Mouse (Mus musculus): ENCODE measurements around the gene Pbrm1. TPM values are rescaled to one million over a fixed set of nuclear protein-coding genes. Genes with fewer than 3 reads are reported as not detected.

Gene Pbrm1
- total RNA-seq, 2 experiments from 2014 or later: 49.9 to 53.8 TPM

DNA sequence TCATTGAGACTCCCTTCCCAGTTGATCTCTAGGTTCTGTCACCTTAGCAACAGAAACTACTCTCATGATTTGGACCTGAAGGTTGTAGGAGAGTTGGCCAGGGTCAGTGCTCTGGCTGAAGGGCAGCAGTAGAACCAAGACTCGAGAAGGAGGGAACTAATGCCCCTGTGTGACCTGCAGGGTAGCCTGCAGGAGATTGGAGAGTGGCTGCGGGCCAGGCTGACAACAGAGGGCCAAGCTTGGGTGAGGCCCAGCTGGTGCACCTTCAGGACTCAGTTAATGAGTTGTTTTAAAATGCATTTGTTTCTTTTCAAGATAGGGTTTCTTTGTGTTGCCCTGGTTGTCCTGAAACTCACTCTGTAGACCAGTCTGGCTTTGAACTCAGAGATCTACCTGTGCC lies 146.1 kb downstream of the Pbrm1 start:
- intact Hi-C loops (cut with DNase I): no loop called here

DNA sequence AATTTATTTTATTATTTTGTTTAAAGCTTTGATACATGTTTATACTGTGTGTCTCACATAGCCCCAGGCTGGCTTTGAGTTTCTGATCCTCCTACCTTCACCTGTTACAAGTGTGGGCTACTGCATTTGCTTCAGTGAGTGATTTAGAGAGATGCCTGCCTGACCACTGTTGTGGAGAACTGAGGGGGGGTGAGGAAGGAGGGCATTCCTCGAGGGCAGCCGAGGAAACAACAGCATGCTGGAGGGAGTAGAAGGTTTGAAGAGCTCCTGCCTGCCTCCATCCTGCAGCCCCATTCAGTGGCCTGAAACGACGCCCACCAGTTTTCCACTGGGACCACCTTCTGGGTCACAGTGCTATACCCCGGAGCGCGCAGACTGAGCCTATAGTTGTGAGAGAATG lies 146.5 kb downstream of the Pbrm1 start:
- DNase-seq: no peak
- intact Hi-C loops (cut with DNase I): no loop called here

More for the DNA sequence above, 146.1 kb downstream of the Pbrm1 start:
- DNase-seq: no peak

DNA sequence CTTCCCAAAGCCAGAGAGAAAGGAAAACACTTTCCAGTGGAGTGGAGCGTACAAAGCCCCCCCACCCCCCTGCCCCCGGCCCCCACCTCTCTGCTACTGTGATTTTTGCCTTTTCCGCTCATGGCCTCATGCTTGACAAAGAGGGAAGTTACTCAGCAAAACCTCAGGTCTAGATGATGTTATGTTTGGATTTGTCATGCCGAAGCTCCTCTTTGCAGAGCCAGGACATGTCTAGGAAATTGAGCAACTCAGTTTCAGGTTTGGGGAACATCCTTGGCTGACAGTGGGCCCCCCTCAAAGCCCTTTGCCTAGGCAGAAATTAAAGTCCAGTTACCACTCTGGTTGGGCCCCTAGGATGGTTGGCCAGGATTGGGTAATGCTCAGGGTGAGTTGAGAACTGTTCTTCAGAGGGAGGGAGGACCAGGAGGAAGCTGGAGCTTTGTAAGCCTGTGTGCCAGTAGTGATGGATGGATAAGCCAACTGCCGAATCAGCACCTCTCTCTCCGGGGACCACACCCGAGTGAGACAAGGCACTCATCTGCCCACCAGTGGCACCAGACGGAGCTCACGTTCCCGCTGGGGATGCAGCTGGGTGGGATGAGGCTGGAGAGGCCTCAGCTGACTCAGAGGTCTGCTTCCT lies 147.2 kb downstream of the Pbrm1 start:
- peak in 1 of 2 experiments; percentile 43 for DNase-seq
- intact Hi-C loops (cut with DNase I): no loop called here

DNA sequence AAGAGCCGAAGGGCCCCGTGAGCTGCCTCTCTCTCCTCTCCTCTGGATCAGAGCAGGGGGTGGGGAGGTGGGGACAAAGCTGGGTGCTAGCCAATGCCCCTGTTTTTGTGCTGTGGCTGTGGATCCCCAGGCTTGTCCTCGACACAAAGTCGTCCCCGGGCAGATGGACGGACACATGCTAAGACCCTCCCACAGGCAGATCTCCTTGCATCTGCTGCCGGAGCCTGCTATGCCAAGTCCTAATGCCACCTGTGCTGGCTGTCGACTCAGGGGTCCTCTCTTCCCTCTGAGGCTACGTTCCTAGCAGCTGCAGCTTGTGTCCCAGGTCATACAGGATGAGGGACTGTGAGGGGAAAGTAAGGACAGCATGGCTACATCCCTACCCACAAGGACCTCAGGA lies 147.9 kb downstream of the Pbrm1 start:
- intact Hi-C loops (cut with DNase I): no loop called here
- DNase-seq: no peak

DNA sequence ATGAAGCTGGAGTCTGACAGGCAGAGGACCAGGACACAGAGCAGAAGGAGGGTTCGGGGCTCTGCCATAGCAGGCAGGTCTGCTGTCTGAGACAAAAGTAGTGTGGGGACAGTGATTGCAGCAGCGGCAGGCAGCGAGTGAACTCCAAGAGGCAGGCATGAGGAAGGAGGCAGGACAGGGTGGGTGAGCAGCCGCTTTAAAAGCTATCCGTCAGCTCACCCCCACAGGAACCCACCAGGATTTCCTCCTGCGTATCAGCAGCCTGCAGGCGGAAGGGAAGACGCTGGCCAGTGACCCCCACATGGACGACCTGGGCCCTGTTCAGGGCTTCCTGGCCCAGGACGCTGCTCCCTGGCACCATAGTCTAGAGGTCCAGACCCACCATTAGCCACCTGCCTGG lies 149.5 kb downstream of the Pbrm1 start, which contains the start of gene Stab1:
TSS of gene Stab1 (minus strand) at position 217 of the 400 bp plus-strand sequence.
- intact Hi-C loops (cut with DNase I): no loop called here
- DNase-seq: peak; percentile 65 to 69

DNA sequence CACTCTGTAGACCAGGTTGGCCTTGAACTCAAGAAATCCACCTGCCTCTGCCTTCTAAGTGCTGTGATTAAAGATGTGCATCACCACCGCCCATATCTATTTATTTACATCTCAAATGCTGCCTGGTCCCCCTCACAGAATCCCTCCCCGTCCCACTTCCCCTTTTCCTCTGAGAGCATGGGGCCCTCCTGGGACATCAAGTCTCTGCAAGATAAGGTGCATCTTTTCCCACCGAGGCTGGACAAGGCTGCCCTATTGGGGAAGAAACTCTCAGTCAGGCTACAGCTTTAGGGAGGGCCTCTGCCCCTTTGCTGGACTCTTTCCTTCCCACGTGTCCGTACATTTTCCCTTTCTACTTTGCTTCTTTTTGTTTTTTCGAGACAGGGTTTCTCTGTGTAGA lies 150.6 kb downstream of the Pbrm1 start:
- intact Hi-C loops (cut with DNase I): no loop called here
- no peak for DNase-seq

DNA sequence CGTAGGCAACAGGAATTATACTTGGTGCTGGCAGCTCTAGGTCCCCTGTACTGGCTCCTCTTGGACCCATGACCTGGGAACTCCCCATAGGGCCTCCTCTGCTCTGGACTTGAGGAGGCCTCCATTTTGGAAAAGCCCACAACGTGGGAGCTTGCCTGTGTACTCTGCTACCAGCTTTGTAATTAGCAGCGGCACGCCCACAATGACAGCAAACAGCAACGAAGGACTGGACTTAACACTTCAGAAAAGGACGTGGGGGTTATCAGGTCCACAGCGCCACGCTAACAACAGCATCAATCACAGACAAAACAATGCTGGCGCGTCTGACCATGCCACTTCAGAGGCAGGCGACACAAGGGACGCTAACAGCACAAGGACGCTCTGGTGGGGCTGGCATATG lies 152.0 kb downstream of the Pbrm1 start:
- DNase-seq: no peak
- intact Hi-C loops (cut with DNase I): no loop called here

Other genes starting within 250 kb of the Pbrm1 start
- 1 to 10 TPM; 7.6 to 9.6 TPM for gene Tmem110, start 193.5 kb upstream of the Pbrm1 start, total RNA-seq (2021)
- gene Mustn1, start 139.9 kb upstream of the Pbrm1 start, total RNA-seq (2021): 10 to 100 TPM; 12.7 to 16.5 TPM
- gene Itih4, start 132.7 kb upstream of the Pbrm1 start, total RNA-seq (2021): 1 to 10 TPM; 5.5 to 7.4 TPM
- 1 to 10 TPM in 1 of 2 experiments, under 1 TPM in 1; 0.73 to 1.2 TPM for gene Itih3, start 95.4 kb upstream of the Pbrm1 start, total RNA-seq (2021)
- gene Itih1, start 75.8 kb upstream of the Pbrm1 start, total RNA-seq (2021): not detected
- 1 to 10 TPM; 4.6 TPM for gene Nek4, start 67.8 kb upstream of the Pbrm1 start, total RNA-seq (2021)
- gene Glt8d1, start 17.7 kb upstream of the Pbrm1 start, total RNA-seq (2021): 10 to 100 TPM; 21.8 to 26.0 TPM
- gene Spcs1, start 17.5 kb upstream of the Pbrm1 start, total RNA-seq (2021): 100 to 1,000 TPM; 136 to 141 TPM
- 10 to 100 TPM; 21.6 to 24.2 TPM for gene Gnl3, start within 50 bp of the Pbrm1 start, total RNA-seq (2021)
- gene Smim4, start 109.8 kb downstream of the Pbrm1 start, total RNA-seq (2021): 10 to 100 TPM; 64.8 to 72.2 TPM
- gene Nt5dc2, start 111.9 kb downstream of the Pbrm1 start, total RNA-seq (2021): 10 to 100 TPM; 19.5 to 19.9 TPM
- gene Stab1, start 149.5 kb downstream of the Pbrm1 start, total RNA-seq (2021): 10 to 100 TPM; 66.1 to 85.9 TPM
- gene Tnnc1, start 189.2 kb downstream of the Pbrm1 start, total RNA-seq (2021): 1,000 to 10,000 TPM; 4,706 to 5,436 TPM
- gene Nisch, start 197.8 kb downstream of the Pbrm1 start, total RNA-seq (2021): 100 to 1,000 TPM; 128 to 143 TPM
- gene Sema3g, start 198.7 kb downstream of the Pbrm1 start, total RNA-seq (2021): 10 to 100 TPM; 14.2 to 18.3 TPM
- gene Phf7, start 232.2 kb downstream of the Pbrm1 start, total RNA-seq (2021): 1 to 10 TPM; 3.8 to 4.3 TPM
- 10 to 100 TPM; 44.8 to 45.2 TPM for gene Bap1, start 232.3 kb downstream of the Pbrm1 start, total RNA-seq (2021)

Measured in heart, postnatal 36 days (tissue).